Mouse (Mus musculus) neural tube, embryonic 11.5 days (tissue): ENCODE results near the gene Setdb2. TPM values are rescaled to one million over a fixed set of nuclear protein-coding genes. Genes with fewer than 3 reads are reported as not detected.
A peak's percentile ranks its signal among the peaks of the same experiment; 100 is the strongest.

ENCODE experiments used
- ATAC-seq: fragments of 200-750 bp; cut with Nextera tagmentation; 2 replicates; pipeline ENCODE4 v1.8.0; 2017; ENCODE audit warnings: moderate number of reproducible peaks, mild to moderate bottlenecking, moderate TSS enrichment, moderate library complexity; ENCODE audit not compliant: insufficient read depth, low FRiP score, low TSS enrichment
- DNase-seq: peaks from one replicate; pipeline ENCODE4 v3.0.0-alpha.2; 2015; ENCODE audit warnings: low spot score
- H3K27ac ChIP-seq: fragments of 300-500 bp; sonication (generic); 2 replicates; pipeline ENCODE4 v1.5.1; 2014; ENCODE audit warnings: low read depth, mild to moderate bottlenecking, low read length
- H3K27me3 ChIP-seq: fragments of 300-500 bp; sonication (generic); 2 replicates; pipeline ENCODE4 v1.6.1; 2014; ENCODE audit warnings: mild to moderate bottlenecking, low read length, mixed read lengths; ENCODE audit not compliant: control insufficient read depth, insufficient read depth
- H3K36me3 ChIP-seq: fragments of 300-500 bp; sonication (generic); 2 replicates; pipeline ENCODE4 v1.6.1; 2014; ENCODE audit warnings: mild to moderate bottlenecking, low read length, moderate library complexity, mixed read lengths; ENCODE audit not compliant: control insufficient read depth, insufficient read depth
- H3K4me1 ChIP-seq: fragments of 300-500 bp; sonication (generic); 2 replicates; pipeline ENCODE4 v1.6.1; 2014; ENCODE audit warnings: low read length, mixed read lengths; ENCODE audit not compliant: control insufficient read depth, insufficient read depth
- H3K4me2 ChIP-seq: fragments of 300-500 bp; sonication (generic); 2 replicates; pipeline ENCODE4 v1.6.1; 2014; ENCODE audit warnings: low read depth, mild to moderate bottlenecking, moderate library complexity
- H3K4me3 ChIP-seq: fragments of 300-500 bp; sonication (generic); 2 replicates; pipeline ENCODE4 v1.5.1; 2014; ENCODE audit warnings: low read depth, low read length
- H3K9ac ChIP-seq: fragments of 300-500 bp; sonication (generic); 2 replicates; pipeline ENCODE4 v1.6.1; 2014; ENCODE audit warnings: mild to moderate bottlenecking, low read length
- H3K9me3 ChIP-seq: fragments of 300-500 bp; sonication (generic); 2 replicates; pipeline ENCODE4 v1.6.1; 2016; ENCODE audit warnings: low read length; ENCODE audit not compliant: control insufficient read depth
- WGBS: fragments of 180-500 bp; shearing (Covaris S2); extraction: QIAGEN DNeasy Blood & Tissue Kit; methylation state at CpG from one replicate; pipeline ENCODE4 v1.1.7; 2014; 5-methylcytosine and 5-hydroxymethylcytosine counted together
- polyA plus RNA-seq: library from polyadenylated mRNA; unstranded; fragments of >200 nt; fragmentation: Nextera tagmentation; extraction: Ambion mirVana; gene quantifications from 2 replicates; pipeline ENCODE4 v1.2.1, GENCODE M21; 2014

Gene Setdb2
- polyA plus RNA-seq, result 10.3 and 12.9 TPM in 2 replicates

DNA sequence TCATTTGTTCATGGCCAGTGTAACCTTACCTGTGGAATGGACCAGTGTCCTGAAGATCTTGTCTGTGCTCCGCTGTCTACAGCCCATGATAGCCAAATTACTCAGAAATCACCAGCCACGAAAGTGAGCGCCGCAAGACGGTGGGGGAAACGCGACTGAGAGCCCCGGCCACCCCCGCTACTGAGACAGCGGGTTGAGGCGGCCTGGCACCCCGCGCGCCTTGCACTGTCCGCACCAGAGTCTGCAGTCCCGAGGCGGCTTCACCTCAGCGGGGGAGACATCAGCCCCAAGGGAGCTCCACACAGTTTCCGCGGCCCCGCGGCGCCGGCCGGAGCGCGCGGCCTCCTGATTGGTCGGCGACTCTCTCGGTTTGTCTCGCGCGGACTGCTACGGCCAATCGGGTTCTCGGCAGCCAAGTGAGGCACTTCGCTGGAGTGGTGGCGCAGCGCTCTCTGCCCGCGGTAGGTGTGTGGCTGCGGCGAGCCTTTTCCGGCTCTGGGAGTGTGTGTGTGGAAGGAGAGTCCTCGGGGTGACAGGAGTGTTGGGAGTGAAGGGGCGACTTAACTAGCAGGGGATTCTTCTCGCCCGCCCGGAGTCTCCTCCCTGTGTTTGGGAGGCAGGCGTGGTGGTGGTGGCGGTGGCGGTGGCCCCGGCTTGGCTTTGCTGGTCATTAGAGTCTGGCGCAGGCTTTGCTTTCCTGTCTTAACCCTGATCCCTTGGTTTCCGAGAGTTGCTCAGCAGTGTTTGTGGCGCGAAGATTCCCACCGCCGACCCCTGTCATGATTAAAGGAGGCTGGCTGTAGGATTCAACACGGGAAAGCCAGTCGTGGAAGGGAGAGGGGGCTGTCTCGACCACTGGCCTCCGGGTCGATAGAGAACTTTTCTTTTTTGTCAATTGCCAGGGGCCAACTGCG is at the start of gene Setdb2, which contains the start of gene Cab39l:
Gene Setdb2, minus strand, starts transcription at position 327 of the 914 bp plus-strand sequence.
Gene Cab39l, plus strand, starts transcription at position 415 of the 914 bp plus-strand sequence.
- Histone ChIP-seq H3K9me3 (no peaks in the 10 kb centered on the region), H3K4me1 (peaks cover 2% of the 10 kb centered on the region; the same call in 1 of the 2 replicates), H3K4me3 (peak within 1 kb of the TSS; percentile 65), H3K27me3 (no peaks in the 10 kb centered on the region), H3K36me3 (no peaks in the 10 kb centered on the region), H3K4me2 (peak within 1 kb of the TSS; percentile 54), H3K27ac (peak within 1 kb of the TSS; percentile 65), H3K9ac (peak within 1 kb of the TSS; percentile 70)
- under 1% methylated on average over 66 of the region's 66 CpGs for WGBS
- ATAC-seq (peak; percentile 99), DNase-seq (peak; percentile 92)

DNA sequence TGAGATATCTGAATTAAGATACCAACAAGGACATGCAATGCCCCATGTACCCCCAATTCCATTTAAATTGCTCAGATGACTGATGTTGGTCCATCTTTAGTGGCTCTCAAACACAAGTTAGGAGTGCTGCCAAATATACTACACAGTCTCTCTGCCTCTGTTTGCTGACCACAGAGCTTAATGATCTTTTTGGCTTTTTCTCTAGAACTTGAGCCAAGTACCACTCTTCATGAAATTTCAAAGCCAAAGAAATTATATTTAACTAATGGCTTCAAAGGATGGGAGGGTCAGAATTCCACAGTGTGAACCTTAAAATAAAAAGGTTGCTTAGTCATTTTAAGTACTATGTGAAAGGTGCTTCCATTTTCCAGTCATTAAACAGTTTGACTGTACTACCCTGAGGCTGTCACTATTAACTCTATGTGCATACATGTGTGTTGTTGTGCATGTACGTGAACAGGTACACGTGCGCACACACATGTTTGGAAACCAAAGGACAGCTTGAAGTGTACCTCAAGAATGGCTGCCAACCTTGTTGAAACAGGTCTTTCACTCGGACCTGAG is 44.6 kb upstream of the Setdb2 start:
- H3K4me2 ChIP-seq, result no peak overlapping the region
- H3K27ac ChIP-seq, result no peak overlapping the region
- no peaks in the 10 kb centered on the region for H3K27me3 ChIP-seq
- 89% methylated on average over 4 of the region's 4 CpGs for WGBS
- DNase-seq (no peak), ATAC-seq (no peak)
- no peaks in the 10 kb centered on the region for H3K36me3 ChIP-seq
- no peak overlapping the region for H3K4me3 ChIP-seq
- H3K9me3 ChIP-seq, result no peaks in the 10 kb centered on the region
- H3K4me1 ChIP-seq, result no peaks in the 10 kb centered on the region
- no peak overlapping the region for H3K9ac ChIP-seq

DNA sequence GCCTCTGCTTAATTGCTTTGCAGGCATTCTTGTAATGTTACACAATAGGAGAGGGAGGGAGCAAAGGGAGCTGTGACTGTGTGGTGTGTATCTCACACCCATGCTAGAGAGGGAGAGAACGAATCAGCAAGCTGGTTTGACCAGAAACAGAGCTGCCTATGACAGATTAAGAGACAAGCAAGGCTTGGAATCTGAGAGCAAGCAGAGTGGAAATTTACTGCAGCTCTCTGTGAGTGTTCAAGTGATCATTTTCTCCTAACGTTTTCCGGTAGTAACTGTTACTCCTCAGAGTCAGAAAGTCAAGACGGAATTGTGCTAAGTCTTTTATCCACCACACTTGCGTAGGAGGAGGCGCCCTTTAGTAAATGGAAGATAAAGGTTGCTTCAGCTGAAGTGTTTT is 38.0 kb upstream of the Setdb2 start:
- Histone ChIP-seq H3K36me3 (no peaks in the 10 kb centered on the region), H3K4me3 (no peak overlapping the region), H3K4me2 (no peak overlapping the region), H3K4me1 (no peaks in the 10 kb centered on the region), H3K27me3 (no peaks in the 10 kb centered on the region), H3K9ac (no peak overlapping the region), H3K9me3 (no peaks in the 10 kb centered on the region), H3K27ac (no peak overlapping the region)
- DNase-seq (no peak), ATAC-seq (no peak)
- WGBS, result 86% methylated on average over 6 of the region's 6 CpGs

DNA sequence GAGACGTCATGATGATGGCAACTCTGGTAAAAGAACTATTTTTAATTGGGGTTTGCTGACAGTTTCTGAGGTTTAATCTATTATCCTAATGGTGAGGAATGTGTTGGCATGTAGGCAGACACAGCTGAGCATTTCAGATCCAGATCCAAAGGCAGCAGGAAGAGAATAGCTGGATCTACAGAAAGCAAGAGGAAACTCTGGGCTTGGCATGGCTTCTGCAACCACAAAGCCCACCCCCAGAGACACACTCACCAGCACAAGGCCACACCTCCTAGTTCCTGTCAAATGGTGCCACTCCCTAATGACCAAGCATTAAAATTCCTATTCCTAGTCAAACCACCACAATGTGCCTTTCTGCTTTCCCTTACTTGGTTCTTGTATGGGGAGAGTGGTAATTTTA is 30.1 kb upstream of the Setdb2 start:
- WGBS, result 91% methylated on average over 1 of the region's 1 CpGs
- no peaks in the 10 kb centered on the region for H3K9me3 ChIP-seq
- H3K4me1 ChIP-seq, result no peaks in the 10 kb centered on the region
- H3K27ac ChIP-seq, result no peak overlapping the region
- no peak overlapping the region for H3K4me3 ChIP-seq
- no peaks in the 10 kb centered on the region for H3K36me3 ChIP-seq
- no peak overlapping the region for H3K4me2 ChIP-seq
- no peak for ATAC-seq
- H3K27me3 ChIP-seq, result no peaks in the 10 kb centered on the region
- DNase-seq, result no peak
- no peak overlapping the region for H3K9ac ChIP-seq

DNA sequence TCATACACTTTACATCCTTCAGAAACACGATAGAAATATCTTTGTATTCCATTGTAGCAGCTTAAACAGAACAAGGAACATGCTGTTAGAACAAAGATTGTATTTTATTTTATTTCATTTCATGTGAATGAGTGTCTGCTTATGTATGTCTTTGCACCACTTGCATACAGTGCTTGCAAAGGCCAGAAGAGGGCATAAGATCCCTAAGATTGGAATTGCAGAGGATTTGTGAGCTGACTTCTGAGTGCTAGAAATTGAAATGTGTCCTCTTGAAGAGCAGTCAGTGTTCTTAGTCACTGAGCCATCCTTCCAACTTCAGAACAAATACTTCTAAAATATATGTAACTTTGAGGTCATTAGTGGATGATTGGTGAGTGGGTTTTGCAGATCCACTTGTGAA is 27.1 kb upstream of the Setdb2 start:
- H3K4me3 ChIP-seq, result no peak overlapping the region
- DNase-seq, result no peak

DNA sequence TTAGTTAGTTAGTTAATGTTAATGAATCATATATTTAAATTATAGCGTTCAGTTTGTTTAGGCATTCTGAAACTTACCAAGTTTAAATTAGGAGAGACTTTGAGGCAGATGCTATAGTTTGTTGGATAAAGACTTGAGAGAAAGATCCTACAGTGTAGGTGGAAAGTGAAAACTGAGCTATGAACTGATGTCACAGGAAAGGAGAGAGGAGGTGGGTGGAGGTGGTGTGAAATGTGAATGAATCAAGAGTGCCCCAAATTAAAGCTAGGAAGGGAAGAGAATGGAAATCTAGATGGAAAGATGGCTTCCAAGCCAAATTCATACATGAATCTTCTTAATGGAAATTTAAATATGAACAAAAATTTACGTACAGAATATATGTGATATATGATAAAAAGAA is 25.8 kb upstream of the Setdb2 start:
- H3K4me3 ChIP-seq, result no peak overlapping the region
- ATAC-seq (no peak), DNase-seq (no peak)
- H3K27me3 ChIP-seq, result no peaks in the 10 kb centered on the region
- no peaks in the 10 kb centered on the region for H3K36me3 ChIP-seq
- no peak overlapping the region for H3K4me2 ChIP-seq
- no peaks in the 10 kb centered on the region for H3K9me3 ChIP-seq
- H3K4me1 ChIP-seq, result no peaks in the 10 kb centered on the region
- H3K27ac ChIP-seq, result no peak overlapping the region
- H3K9ac ChIP-seq, result no peak overlapping the region
- WGBS, result 88% methylated on average over 2 of the region's 2 CpGs

More for the DNA sequence above, 27.1 kb upstream of the Setdb2 start:
- Histone ChIP-seq H3K9me3 (no peaks in the 10 kb centered on the region), H3K27me3 (no peaks in the 10 kb centered on the region), H3K36me3 (no peaks in the 10 kb centered on the region), H3K4me2 (no peak overlapping the region), H3K4me1 (no peaks in the 10 kb centered on the region), H3K9ac (no peak overlapping the region), H3K27ac (no peak overlapping the region)
- 64% methylated on average over 1 of the region's 1 CpGs for WGBS
- ATAC-seq, result no peak

DNA sequence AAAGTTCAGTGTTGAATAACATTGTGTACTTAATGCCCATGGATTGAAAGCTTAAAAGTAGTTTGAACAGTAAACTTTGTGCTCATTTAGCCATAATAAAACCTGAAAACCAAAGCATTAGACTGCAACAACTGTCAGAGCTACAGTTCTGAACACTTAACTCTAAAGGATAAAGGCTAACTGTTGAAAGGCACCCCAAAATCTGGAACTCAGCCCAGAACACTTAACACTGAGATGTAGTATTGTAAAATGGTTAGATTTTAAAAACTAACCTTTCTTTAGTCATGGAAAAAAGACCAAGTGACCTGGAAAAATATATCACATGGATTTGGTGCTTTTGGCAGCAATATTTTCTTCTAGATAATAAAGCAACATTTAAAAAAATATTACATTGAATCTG is 7.3 kb upstream of the Setdb2 start:
- H3K4me2 ChIP-seq, result no peak overlapping the region
- no peaks in the 10 kb centered on the region for H3K4me1 ChIP-seq
- no peak overlapping the region for H3K9ac ChIP-seq
- H3K36me3 ChIP-seq, result no peaks in the 10 kb centered on the region
- no peak overlapping the region for H3K27ac ChIP-seq
- H3K9me3 ChIP-seq, result no peaks in the 10 kb centered on the region
- H3K4me3 ChIP-seq, result no peak overlapping the region
- H3K27me3 ChIP-seq, result no peaks in the 10 kb centered on the region
- ATAC-seq, result no peak
- no peak for DNase-seq

DNA sequence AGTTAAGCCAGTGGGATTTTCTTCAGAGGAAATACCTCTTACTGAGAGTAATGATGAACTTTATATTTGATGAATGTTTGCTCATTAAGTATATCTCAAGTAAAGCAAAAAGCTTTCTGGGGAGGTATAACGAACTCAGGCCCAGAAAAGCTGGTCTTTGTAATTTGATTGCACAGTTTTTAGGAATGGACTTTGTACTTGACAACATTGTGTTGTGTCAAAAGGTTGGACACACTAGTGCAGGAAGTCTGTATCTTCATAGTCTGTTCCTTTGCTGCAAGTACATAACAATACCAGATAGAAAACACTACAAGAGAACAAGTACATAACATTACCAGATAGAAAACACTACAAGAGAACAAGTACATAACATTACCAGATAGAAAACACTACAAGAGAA is 4.7 kb upstream of the Setdb2 start:
- no peak for ATAC-seq

DNA sequence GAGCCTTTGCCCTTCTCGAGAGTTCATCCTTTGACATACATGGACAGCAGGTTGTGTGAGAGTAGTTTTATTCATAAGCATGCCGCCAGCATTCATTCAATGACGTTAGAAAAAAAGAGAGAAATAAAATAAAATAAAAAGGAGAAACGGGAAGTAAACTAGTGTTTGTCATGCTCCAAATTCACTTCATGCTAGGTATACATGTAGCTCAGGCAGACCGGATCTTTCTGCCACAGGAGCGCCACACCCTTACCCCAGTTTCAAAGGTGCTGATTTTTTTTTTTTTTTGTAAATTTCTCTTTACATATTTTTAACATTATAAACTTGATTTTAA is 755 bp upstream of the Setdb2 start:
- H3K27me3 ChIP-seq, result no peaks in the 10 kb centered on the region
- no peak for ATAC-seq
- no peaks in the 10 kb centered on the region for H3K36me3 ChIP-seq
- peak overlapping the region; percentile 70 for H3K9ac ChIP-seq
- peak overlapping the region; percentile 65; the same call in 1 of the 2 replicates for H3K27ac ChIP-seq
- H3K4me2 ChIP-seq, result peak overlapping the region; percentile 54
- DNase-seq, result no peak
- peak overlapping the region; percentile 65 for H3K4me3 ChIP-seq
- H3K9me3 ChIP-seq, result no peaks in the 10 kb centered on the region
- H3K4me1 ChIP-seq, result peaks cover 2% of the 10 kb centered on the region; the same call in 1 of the 2 replicates
- 15% methylated on average over 6 of the region's 6 CpGs for WGBS

More for the DNA sequence above, 4.7 kb upstream of the Setdb2 start:
- no peaks in the 10 kb centered on the region for H3K4me1 ChIP-seq
- no peak overlapping the region for H3K4me2 ChIP-seq
- H3K27ac ChIP-seq, result no peak overlapping the region
- H3K27me3 ChIP-seq, result no peaks in the 10 kb centered on the region
- no peak overlapping the region for H3K9ac ChIP-seq
- H3K4me3 ChIP-seq, result no peak overlapping the region
- DNase-seq, result no peak
- H3K9me3 ChIP-seq, result no peaks in the 10 kb centered on the region
- WGBS, result 87% methylated on average over 1 of the region's 1 CpGs
- no peaks in the 10 kb centered on the region for H3K36me3 ChIP-seq
